Mouse (Mus musculus): Measurements from ENCODE around the gene Tmem229a. TPM values are rescaled to one million over a fixed set of nuclear protein-coding genes. Genes with fewer than 3 reads are reported as not detected.

The Tmem229a gene
- polyA plus RNA-seq (2012; rRNA removed) = 50.4 and 61.1 TPM in 2 replicates

- Histone ChIP-seq H3K4me3 (ENCODE audit: insufficient read depth, low read depth, low read length) (peak within 1 kb of the TSS; percentile 64), H3K27ac (ENCODE audit: insufficient read depth, low read depth, low read length) (peak within 1 kb of the TSS; percentile 97), H3K36me3 (ENCODE audit: control insufficient read depth, insufficient read depth, low read length) (no peaks in the 10 kb centered on the region), H3K4me1 (ENCODE audit: control insufficient read depth, insufficient read depth, low read length) (peaks cover 2% of the 10 kb centered on the region; the same call in 1 of the 2 replicates), H3K27me3 (replicated peaks; ENCODE audit: control insufficient read depth, insufficient read depth, low read length) (no peaks in the 10 kb centered on the region)
- peak; percentile 86 for DNase-seq
- under 1% methylated on average over 46 of the region's 46 CpGs for WGBS
- no peak for TF ChIP-seq CTCF (conservative IDR thresholded peaks at IDR 0.05; ENCODE audit: insufficient read depth, insufficient read length, low read depth, low read length)
- TF ChIP-seq POLR2A (IDR thresholded peaks at IDR 0.05; ENCODE audit: low read depth, low read length) = peak; percentile 26
Measured at GRCm38 (mm10) chr6:24955946-24956585, at the start of gene Tmem229a. TSS of gene Tmem229a (minus strand) at chr6:24956297.

- no peaks in the 10 kb centered on the region for H3K36me3 ChIP-seq (ENCODE audit: control insufficient read depth, insufficient read depth, low read length)
- H3K4me3 ChIP-seq (ENCODE audit: insufficient read depth, low read depth, low read length) = no peak overlapping the region
- TF ChIP-seq POLR2A (IDR thresholded peaks at IDR 0.05; ENCODE audit: low read depth, low read length) = no peak
- no peak for TF ChIP-seq CTCF (conservative IDR thresholded peaks at IDR 0.05; ENCODE audit: insufficient read depth, insufficient read length, low read depth, low read length)
- 65% methylated on average over 2 of the region's 2 CpGs for WGBS
- no peaks in the 10 kb centered on the region for H3K27me3 ChIP-seq (replicated peaks; ENCODE audit: control insufficient read depth, insufficient read depth, low read length)
- no peaks in the 10 kb centered on the region for H3K4me1 ChIP-seq (ENCODE audit: control insufficient read depth, insufficient read depth, low read length)
- H3K27ac ChIP-seq (ENCODE audit: insufficient read depth, low read depth, low read length) = no peak overlapping the region
- DNase-seq = no peak
Measured at GRCm38 (mm10) chr6:24993754-24994153, 37.7 kb upstream of the Tmem229a start.

- Histone ChIP-seq H3K36me3 (ENCODE audit: control insufficient read depth, insufficient read depth, low read length) (no peaks in the 10 kb centered on the region), H3K4me1 (ENCODE audit: control insufficient read depth, insufficient read depth, low read length) (no peaks in the 10 kb centered on the region), H3K4me3 (ENCODE audit: insufficient read depth, low read depth, low read length) (no peak overlapping the region), H3K27me3 (replicated peaks; ENCODE audit: control insufficient read depth, insufficient read depth, low read length) (no peaks in the 10 kb centered on the region), H3K27ac (ENCODE audit: insufficient read depth, low read depth, low read length) (no peak overlapping the region)
- TF ChIP-seq CTCF (conservative IDR thresholded peaks at IDR 0.05; ENCODE audit: insufficient read depth, insufficient read length, low read depth, low read length) (no peak), POLR2A (IDR thresholded peaks at IDR 0.05; ENCODE audit: low read depth, low read length) (no peak)
- no peak for DNase-seq
Measured at GRCm38 (mm10) chr6:24989836-24990235, 33.7 kb upstream of the Tmem229a start.

- no peak for TF ChIP-seq POLR2A (IDR thresholded peaks at IDR 0.05; ENCODE audit: low read depth, low read length)
- TF ChIP-seq CTCF (conservative IDR thresholded peaks at IDR 0.05; ENCODE audit: insufficient read depth, insufficient read length, low read depth, low read length) = no peak
- DNase-seq = no peak
- no peak overlapping the region for H3K27ac ChIP-seq (ENCODE audit: insufficient read depth, low read depth, low read length)
- no peak overlapping the region for H3K4me3 ChIP-seq (ENCODE audit: insufficient read depth, low read depth, low read length)
- H3K27me3 ChIP-seq (replicated peaks; ENCODE audit: control insufficient read depth, insufficient read depth, low read length) = no peaks in the 10 kb centered on the region
- H3K4me1 ChIP-seq (ENCODE audit: control insufficient read depth, insufficient read depth, low read length) = no peaks in the 10 kb centered on the region
- WGBS = 94% methylated on average over 2 of the region's 2 CpGs
- no peaks in the 10 kb centered on the region for H3K36me3 ChIP-seq (ENCODE audit: control insufficient read depth, insufficient read depth, low read length)
Measured at GRCm38 (mm10) chr6:24976176-24976575, 20.1 kb upstream of the Tmem229a start.

GRCm38 (mm10) chr6:24968471-24969223 is 12.6 kb upstream of the Tmem229a start:
- no peak for TF ChIP-seq POLR2A (IDR thresholded peaks at IDR 0.05; ENCODE audit: low read depth, low read length)
- TF ChIP-seq CTCF (conservative IDR thresholded peaks at IDR 0.05; ENCODE audit: insufficient read depth, insufficient read length, low read depth, low read length) = no peak
- DNase-seq = peak; percentile 86
- Histone ChIP-seq H3K27me3 (replicated peaks; ENCODE audit: control insufficient read depth, insufficient read depth, low read length) (no peaks in the 10 kb centered on the region), H3K27ac (ENCODE audit: insufficient read depth, low read depth, low read length) (peak overlapping the region; percentile 16; the same call in 1 of the 2 replicates), H3K4me3 (ENCODE audit: insufficient read depth, low read depth, low read length) (no peak overlapping the region), H3K4me1 (ENCODE audit: control insufficient read depth, insufficient read depth, low read length) (peaks cover 6% of the 10 kb centered on the region; the same call in 1 of the 2 replicates), H3K36me3 (ENCODE audit: control insufficient read depth, insufficient read depth, low read length) (no peaks in the 10 kb centered on the region)
- 43% methylated on average over 3 of the region's 3 CpGs for WGBS

- Histone ChIP-seq H3K4me3 (ENCODE audit: insufficient read depth, low read depth, low read length) (no peak overlapping the region), H3K36me3 (ENCODE audit: control insufficient read depth, insufficient read depth, low read length) (no peaks in the 10 kb centered on the region), H3K27me3 (replicated peaks; ENCODE audit: control insufficient read depth, insufficient read depth, low read length) (no peaks in the 10 kb centered on the region), H3K27ac (ENCODE audit: insufficient read depth, low read depth, low read length) (peak overlapping the region; percentile 3; the same call in 1 of the 2 replicates), H3K4me1 (ENCODE audit: control insufficient read depth, insufficient read depth, low read length) (peaks cover 6% of the 10 kb centered on the region; the same call in 1 of the 2 replicates)
- 57% methylated on average over 7 of the region's 7 CpGs for WGBS
- DNase-seq = peak; percentile 80
- TF ChIP-seq CTCF (conservative IDR thresholded peaks at IDR 0.05; ENCODE audit: insufficient read depth, insufficient read length, low read depth, low read length) (no peak), POLR2A (IDR thresholded peaks at IDR 0.05; ENCODE audit: low read depth, low read length) (no peak)
Measured at GRCm38 (mm10) chr6:24967726-24968125, 11.6 kb upstream of the Tmem229a start.

All from kidney, adult 2 months (tissue).